Mouse (Mus musculus) lung, embryonic 14.5 days (tissue): ENCODE data around the gene Bcl6b. TPM values are rescaled to one million over a fixed set of nuclear protein-coding genes. Genes with fewer than 3 reads are reported as not detected.

ENCODE experiments used
- ATAC-seq: fragments of 200-750 bp; cut with Nextera tagmentation; 2 replicates; pipeline ENCODE4 v1.8.0; 2017; ENCODE audit warnings: mild to moderate bottlenecking, moderate TSS enrichment, moderate library complexity; ENCODE audit not compliant: insufficient read depth
- DNase-seq: peaks from one replicate; pipeline ENCODE4 v3.0.0-alpha.2; 2015
- H3K27ac ChIP-seq: fragments of 300-500 bp; sonication (generic); 2 replicates; pipeline ENCODE4 v1.5.1; 2014; ENCODE audit warnings: low read depth, mild to moderate bottlenecking, moderate library complexity
- H3K27me3 ChIP-seq: fragments of 300-500 bp; sonication (generic); 2 replicates; pipeline ENCODE4 v1.6.1; 2014; ENCODE audit warnings: low read length, control low read depth; ENCODE audit not compliant: insufficient read depth
- H3K36me3 ChIP-seq: fragments of 300-500 bp; sonication (generic); 2 replicates; pipeline ENCODE4 v1.6.1; 2014; ENCODE audit warnings: control low read depth; ENCODE audit not compliant: insufficient read depth
- H3K4me1 ChIP-seq: fragments of 300-500 bp; sonication (generic); 2 replicates; pipeline ENCODE4 v1.6.1; 2014; ENCODE audit warnings: antibody characterized with exemption, control low read depth; ENCODE audit not compliant: insufficient read depth
- H3K4me2 ChIP-seq: fragments of 300-500 bp; sonication (generic); 2 replicates; pipeline ENCODE4 v1.6.1; 2014; ENCODE audit warnings: mild to moderate bottlenecking
- H3K4me3 ChIP-seq: fragments of 300-500 bp; sonication (generic); 2 replicates; pipeline ENCODE4 v1.5.1; 2014; ENCODE audit warnings: low read depth, low read length
- H3K9ac ChIP-seq: fragments of 300-500 bp; sonication (generic); 2 replicates; pipeline ENCODE4 v1.6.1; 2014
- H3K9me3 ChIP-seq: fragments of 300-500 bp; sonication (generic); 2 replicates; pipeline ENCODE4 v1.6.1; 2016; ENCODE audit warnings: low read depth, low read length, control low read depth
- CTCF ChIP-seq: IDR thresholded peaks from 2 replicates; pipeline ENCODE4 v1.5.1; 2016; ENCODE audit warnings: antibody characterized with exemption, low read depth
- WGBS: fragments of 180-500 bp; shearing (Covaris S2); extraction: QIAGEN DNeasy Blood & Tissue Kit; methylation state at CpG from one replicate; pipeline ENCODE4 v1.1.7; 2014; 5-methylcytosine and 5-hydroxymethylcytosine counted together
- polyA plus RNA-seq: library from polyadenylated mRNA; unstranded; fragments of >200 nt; fragmentation: Nextera tagmentation; extraction: Ambion mirVana; gene quantifications from 2 replicates; pipeline ENCODE4 v1.2.1, GENCODE M21; 2014

Gene Bcl6b
- 30.3 and 30.9 TPM in 2 replicates for polyA plus RNA-seq

DNA sequence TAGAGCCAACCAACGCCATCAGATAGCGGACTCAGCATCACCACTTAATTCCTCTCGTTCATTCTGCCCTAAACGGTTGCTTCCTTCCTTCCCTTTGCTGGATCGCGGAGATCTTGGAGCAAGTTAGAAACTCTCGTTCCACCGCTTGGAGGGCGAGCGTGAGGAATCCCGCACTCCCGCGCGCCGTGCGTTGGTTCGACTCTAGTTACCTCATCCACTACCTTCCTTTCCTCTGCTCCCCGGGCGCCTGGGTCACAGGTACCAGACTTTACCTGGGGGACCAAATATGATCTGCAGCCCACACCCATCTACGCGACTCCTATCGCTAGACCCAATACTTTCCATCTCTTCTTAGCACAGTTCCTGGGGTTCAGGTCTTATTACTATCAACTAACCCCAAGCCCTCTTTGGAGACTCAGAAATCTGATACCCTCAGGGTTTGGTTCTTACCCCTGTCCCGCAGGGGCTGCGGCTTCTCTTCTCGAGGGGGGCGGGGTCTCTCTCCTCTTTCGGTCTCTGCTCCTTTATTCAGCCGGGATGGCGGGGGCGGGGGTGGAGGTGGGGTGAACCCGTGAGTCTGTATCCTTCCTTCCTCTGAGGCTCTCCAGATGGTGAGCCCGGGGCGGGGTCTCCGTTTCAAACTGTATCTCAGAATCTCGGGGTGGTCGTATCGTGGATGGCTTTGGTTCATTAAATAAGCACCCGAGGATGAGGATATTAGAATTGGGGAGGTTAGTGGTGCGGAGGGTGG, at the start of gene Bcl6b:
Gene Bcl6b (minus strand): TSS at position 539 of the 751 bp plus-strand sequence.
- Histone ChIP-seq H3K27me3 (peaks cover 48% of the 10 kb centered on the region), H3K27ac (peak within 1 kb of the TSS; percentile 74), H3K9ac (peak within 1 kb of the TSS; percentile 50), H3K4me2 (peak within 1 kb of the TSS; percentile 63), H3K4me1 (peaks cover 6% of the 10 kb centered on the region), H3K36me3 (0 out of 2 replicates have a peak, but pooled peaks cover 3% of the 10 kb centered on the region), H3K4me3 (peak within 1 kb of the TSS; percentile 39), H3K9me3 (no peaks in the 10 kb centered on the region)
- ATAC-seq (no peak), DNase-seq (peak; percentile 49)
- TF ChIP-seq CTCF = no peak
- WGBS = 2% methylated on average over 39 of the region's 39 CpGs

DNA sequence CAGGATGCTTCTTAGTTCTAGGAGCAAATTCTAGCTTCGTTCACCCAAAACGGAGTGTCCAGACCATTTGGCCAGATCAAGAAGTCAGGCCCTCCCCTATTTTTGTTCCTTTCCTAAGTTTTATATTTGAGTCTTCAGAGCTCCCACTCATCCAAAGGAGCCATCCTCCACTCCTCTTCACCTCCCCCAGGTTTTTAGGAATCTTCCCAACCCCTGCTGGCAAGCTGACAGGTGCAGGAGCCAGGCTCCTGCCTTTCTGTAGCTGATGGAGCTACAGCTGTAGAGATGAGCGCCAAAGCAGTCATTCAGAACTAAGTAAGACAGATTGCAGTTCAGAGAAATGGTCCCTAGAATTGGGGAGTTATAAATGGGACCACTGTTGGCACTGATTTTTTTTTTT, 49.4 kb upstream of the Bcl6b start:
- Histone ChIP-seq H3K4me1 (0 out of 2 replicates have a peak, but pooled peaks cover 4% of the 10 kb centered on the region), H3K4me3 (no peak overlapping the region), H3K9ac (no peak overlapping the region), H3K4me2 (no peak overlapping the region), H3K27me3 (no peaks in the 10 kb centered on the region), H3K36me3 (no peaks in the 10 kb centered on the region), H3K27ac (no peak overlapping the region), H3K9me3 (no peaks in the 10 kb centered on the region)
- DNase-seq = no peak
- 83% methylated on average over 3 of the region's 3 CpGs for WGBS
- ATAC-seq = no peak
- TF ChIP-seq CTCF = no peak

DNA sequence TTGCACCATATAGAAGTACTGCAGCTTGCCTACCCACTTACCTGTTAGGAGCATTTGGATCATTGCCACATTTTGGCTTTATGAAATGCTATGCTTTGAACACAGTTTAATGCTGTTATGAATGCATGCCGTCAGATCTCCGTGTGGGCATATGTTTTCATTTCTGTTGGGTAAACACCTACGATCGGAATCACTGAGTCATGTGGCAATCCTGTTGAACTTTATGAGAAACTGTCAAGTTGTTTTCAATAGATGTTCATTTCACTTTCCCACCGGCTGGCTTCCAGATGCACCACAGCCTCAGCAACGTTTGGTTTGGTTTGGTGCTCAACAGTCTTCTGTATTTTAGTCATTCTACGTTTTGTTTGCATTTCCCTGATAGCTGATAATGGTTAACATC, 42.0 kb upstream of the Bcl6b start:
- H3K9me3 ChIP-seq = no peaks in the 10 kb centered on the region
- TF ChIP-seq CTCF = no peak
- H3K4me3 ChIP-seq = no peak overlapping the region
- H3K36me3 ChIP-seq = no peaks in the 10 kb centered on the region
- H3K4me2 ChIP-seq = no peak overlapping the region
- WGBS = 70% methylated on average over 7 of the region's 7 CpGs
- DNase-seq = no peak
- no peaks in the 10 kb centered on the region for H3K27me3 ChIP-seq
- H3K27ac ChIP-seq = no peak overlapping the region
- ATAC-seq = no peak
- no peak overlapping the region for H3K9ac ChIP-seq
- no peaks in the 10 kb centered on the region for H3K4me1 ChIP-seq

DNA sequence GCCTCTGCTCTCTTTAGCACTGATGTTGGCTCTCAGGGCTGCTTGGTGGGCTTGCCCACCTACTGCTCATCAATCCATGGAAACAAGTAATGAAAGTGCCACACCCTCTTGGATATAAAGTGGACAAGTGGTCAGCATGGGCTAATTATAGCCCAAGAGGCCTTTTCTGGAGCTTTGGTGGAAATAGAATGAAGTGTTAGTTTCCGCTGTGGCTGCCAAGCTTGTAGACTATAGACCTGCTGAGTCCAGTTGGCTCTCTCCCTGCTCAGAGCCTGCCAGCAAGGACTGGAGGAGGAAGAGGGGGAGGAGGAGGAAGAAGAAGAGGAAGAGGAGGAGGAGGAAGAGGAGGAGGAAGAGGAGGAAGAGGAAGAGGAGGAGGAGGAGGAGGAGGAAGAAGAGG, 36.8 kb upstream of the Bcl6b start:
- WGBS = 70% methylated on average over 1 of the region's 1 CpGs
- H3K36me3 ChIP-seq = no peaks in the 10 kb centered on the region
- ATAC-seq = no peak
- H3K4me1 ChIP-seq = no peaks in the 10 kb centered on the region
- TF ChIP-seq CTCF = no peak
- no peak overlapping the region for H3K4me2 ChIP-seq
- H3K27me3 ChIP-seq = no peaks in the 10 kb centered on the region
- no peak overlapping the region for H3K9ac ChIP-seq
- H3K4me3 ChIP-seq = no peak overlapping the region
- H3K9me3 ChIP-seq = no peaks in the 10 kb centered on the region
- DNase-seq = peak; percentile 16
- no peak overlapping the region for H3K27ac ChIP-seq

DNA sequence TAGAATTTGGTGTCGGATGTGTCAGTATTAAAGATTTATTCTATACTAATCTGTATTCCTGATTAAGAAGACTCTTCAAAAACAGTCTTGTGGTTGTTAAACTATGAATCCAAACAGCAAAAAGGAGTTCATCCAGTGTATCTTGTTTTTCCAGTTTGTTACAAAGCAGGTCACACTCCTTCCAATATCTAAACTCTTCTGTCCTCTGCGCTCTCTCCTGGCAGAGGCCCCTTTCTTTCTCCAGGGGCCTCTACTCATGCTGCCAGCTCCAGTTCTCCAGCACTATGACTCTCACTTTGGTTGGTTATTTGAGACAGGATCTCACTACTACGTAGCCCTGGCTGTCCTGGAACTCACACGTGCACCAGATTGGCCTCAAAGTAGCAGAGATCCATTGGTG, 36.2 kb upstream of the Bcl6b start:
- Histone ChIP-seq H3K27ac (no peak overlapping the region), H3K4me2 (no peak overlapping the region), H3K4me1 (no peaks in the 10 kb centered on the region), H3K9me3 (no peaks in the 10 kb centered on the region), H3K4me3 (no peak overlapping the region), H3K36me3 (no peaks in the 10 kb centered on the region), H3K27me3 (no peaks in the 10 kb centered on the region), H3K9ac (no peak overlapping the region)
- ATAC-seq (no peak), DNase-seq (no peak)
- TF ChIP-seq CTCF = no peak
- 57% methylated on average over 4 of the region's 4 CpGs for WGBS

DNA sequence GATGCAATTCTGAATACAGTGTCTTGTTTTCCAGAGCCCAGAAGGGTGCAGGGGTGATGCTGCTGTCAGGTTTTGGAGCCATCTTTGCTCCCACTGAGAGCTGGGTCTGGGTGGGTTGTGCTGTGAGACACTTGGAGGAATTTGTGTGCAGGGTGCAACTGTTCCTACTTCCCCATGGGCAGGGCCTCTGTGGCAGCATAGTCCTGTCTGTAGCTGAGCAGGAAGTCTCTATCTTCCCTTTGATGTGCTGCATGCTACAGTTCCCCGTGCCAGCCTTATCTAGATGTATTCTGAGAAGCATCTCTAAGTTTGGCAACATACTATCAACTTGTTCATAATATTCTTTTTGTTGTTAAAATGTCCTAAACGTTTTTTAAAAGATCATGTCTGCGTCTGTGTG, 35.7 kb upstream of the Bcl6b start:
- Histone ChIP-seq H3K27me3 (no peaks in the 10 kb centered on the region), H3K36me3 (no peaks in the 10 kb centered on the region)

DNA sequence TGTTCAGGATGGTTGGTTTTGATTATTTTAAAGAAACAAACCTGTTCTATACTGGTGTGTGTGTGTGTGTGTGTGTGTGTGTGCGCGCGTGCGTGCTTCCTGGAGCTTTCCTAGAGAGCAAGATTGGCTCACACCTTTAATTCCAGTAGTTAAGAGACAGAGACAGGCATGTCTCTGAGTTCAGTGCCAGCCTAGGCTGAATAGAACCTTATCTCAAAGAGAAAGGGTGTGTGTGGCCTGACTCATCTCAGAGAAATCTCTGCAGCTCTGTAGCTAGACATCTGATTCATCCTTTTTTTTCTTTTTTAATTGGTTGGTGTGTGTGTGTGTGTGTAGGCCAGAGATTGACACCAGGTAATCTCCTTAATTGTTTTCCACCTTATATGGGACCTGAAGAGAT, 29.4 kb upstream of the Bcl6b start:
- no peaks in the 10 kb centered on the region for H3K4me1 ChIP-seq
- peaks cover 16% of the 10 kb centered on the region for H3K27me3 ChIP-seq
- DNase-seq (no peak), ATAC-seq (no peak)
- H3K27ac ChIP-seq = no peak overlapping the region
- H3K4me2 ChIP-seq = no peak overlapping the region
- WGBS = 83% methylated on average over 4 of the region's 4 CpGs
- TF ChIP-seq CTCF = no peak
- H3K9ac ChIP-seq = no peak overlapping the region
- no peaks in the 10 kb centered on the region for H3K9me3 ChIP-seq
- no peak overlapping the region for H3K4me3 ChIP-seq
- no peaks in the 10 kb centered on the region for H3K36me3 ChIP-seq

More for the DNA sequence above, 35.7 kb upstream of the Bcl6b start:
- DNase-seq (no peak), ATAC-seq (no peak)
- no peak for TF ChIP-seq CTCF
- 40% methylated on average over 3 of the region's 3 CpGs for WGBS
- Histone ChIP-seq H3K4me2 (no peak overlapping the region), H3K9ac (no peak overlapping the region), H3K9me3 (no peaks in the 10 kb centered on the region), H3K27ac (no peak overlapping the region), H3K4me1 (no peaks in the 10 kb centered on the region), H3K4me3 (no peak overlapping the region)
